Mouse (Mus musculus) ZHBTc4 (cell line): ENCODE data around the gene Scamp2.

Experiments
- DNase-seq: peaks from one replicate; pipeline ENCODE4 v3.0.0-alpha.2; 2011; ENCODE audit warnings: low read depth, low spot score

Gene Scamp2

GRCm38 (mm10) chr9:57594174-57594509, 33.4 kb downstream of the Scamp2 start:
- DNase-seq = no peak

GRCm38 (mm10) chr9:57597265-57597664, 36.5 kb downstream of the Scamp2 start:
- no peak for DNase-seq

GRCm38 (mm10) chr9:57597929-57598382, 37.2 kb downstream of the Scamp2 start:
- DNase-seq = no peak

- DNase-seq = no peak
Observed at GRCm38 (mm10) chr9:57598851-57599563, 38.3 kb downstream of the Scamp2 start.

- peak; percentile 46 for DNase-seq
Observed at GRCm38 (mm10) chr9:57600620-57601352, 40.0 kb downstream of the Scamp2 start.

- no peak for DNase-seq
Observed at GRCm38 (mm10) chr9:57601353-57601706, 40.6 kb downstream of the Scamp2 start.

GRCm38 (mm10) chr9:57602098-57602497, 41.4 kb downstream of the Scamp2 start:
- no peak for DNase-seq

GRCm38 (mm10) chr9:57604875-57605274, 44.1 kb downstream of the Scamp2 start:
- DNase-seq = no peak

- DNase-seq = no peak
Observed at GRCm38 (mm10) chr9:57605503-57605902, 44.8 kb downstream of the Scamp2 start.

GRCm38 (mm10) chr9:57606139-57606851, 45.6 kb downstream of the Scamp2 start, which contains the start of gene Cplx3:
Gene Cplx3, minus strand, starts transcription at chr9:57606281.
- DNase-seq = peak; percentile 79

GRCm38 (mm10) chr9:57609803-57610202, 49.1 kb downstream of the Scamp2 start:
- DNase-seq = no peak

- peak; percentile 20 for DNase-seq
Observed at GRCm38 (mm10) chr9:57610359-57610826, 49.6 kb downstream of the Scamp2 start.

- DNase-seq = no peak
Observed at GRCm38 (mm10) chr9:57612587-57612986, 51.8 kb downstream of the Scamp2 start.

GRCm38 (mm10) chr9:57613975-57614374, 53.2 kb downstream of the Scamp2 start:
- no peak for DNase-seq

GRCm38 (mm10) chr9:57614786-57615185, 54.0 kb downstream of the Scamp2 start:
- DNase-seq = no peak

GRCm38 (mm10) chr9:57617556-57618169, 56.9 kb downstream of the Scamp2 start:
- no peak for DNase-seq

GRCm38 (mm10) chr9:57618854-57619253, 58.1 kb downstream of the Scamp2 start:
- no peak for DNase-seq

GRCm38 (mm10) chr9:57620674-57621073, 59.9 kb downstream of the Scamp2 start, which contains the start of gene Lman1l:
Gene Lman1l, minus strand, starts transcription at chr9:57620774.
- DNase-seq = no peak

GRCm38 (mm10) chr9:57624295-57624694, 63.6 kb downstream of the Scamp2 start:
- no peak for DNase-seq

- DNase-seq = peak; percentile 80
Observed at GRCm38 (mm10) chr9:57625674-57626500, 65.1 kb downstream of the Scamp2 start.

- no peak for DNase-seq
Observed at GRCm38 (mm10) chr9:57627191-57627590, 66.4 kb downstream of the Scamp2 start.
